Mouse (Mus musculus): ENCODE measurements around the gene Pvalb.

- no peak for TF ChIP-seq CHD2 (IDR thresholded peaks at IDR 0.05; ENCODE audit: low read depth, low read length)
- TF ChIP-seq MAFK (IDR thresholded peaks at IDR 0.05; ENCODE audit: insufficient read depth, low read depth, low read length), result no peak
- TF ChIP-seq ZC3H11A (IDR thresholded peaks at IDR 0.05; ENCODE audit: borderline replicate concordance, low read depth, low read length), result peak; percentile 61; the same call in 1 of the 2 replicates
Observed at GRCm38 (mm10) chr15:78178397-78178796, 27.8 kb downstream of the Pvalb start.

Measured in ES-E14 (cell line).